Mouse (Mus musculus) liver, adult 2 months (tissue): Measurements from ENCODE around the gene Nop14. TPM values are rescaled to one million over a fixed set of nuclear protein-coding genes. Genes with fewer than 3 reads are reported as not detected.

Experiments used
- DNase-seq: peaks from one replicate; pipeline ENCODE4 v3.0.0-alpha.2; 2011; ENCODE audit warnings: low read depth, low spot score; ENCODE audit errors: extremely low read depth
- H3K27ac ChIP-seq: fragments of 200-500 bp; replicated peaks from 2 replicates; pipeline ENCODE4 v1.5.1; 2012; ENCODE audit warnings: low read depth, mild to moderate bottlenecking, control low read depth, inconsistent platforms, low read length; ENCODE audit not compliant: insufficient read depth
- H3K27me3 ChIP-seq: fragments of 200-500 bp; 2 replicates; pipeline ENCODE4 v1.6.1; 2012; ENCODE audit warnings: mild to moderate bottlenecking, moderate library complexity, low read length, inconsistent platforms; ENCODE audit not compliant: control insufficient read depth, insufficient read depth
- H3K36me3 ChIP-seq: fragments of 200-500 bp; 2 replicates; pipeline ENCODE4 v1.6.1; 2012; ENCODE audit warnings: low read length, inconsistent platforms; ENCODE audit not compliant: control insufficient read depth, insufficient read depth
- H3K4me1 ChIP-seq: fragments of 200-500 bp; 2 replicates; pipeline ENCODE4 v1.6.1; 2011; ENCODE audit warnings: low read length; ENCODE audit not compliant: control insufficient read depth, insufficient read depth
- H3K4me3 ChIP-seq: fragments of 200-500 bp; 2 replicates; pipeline ENCODE4 v1.5.1; 2011; ENCODE audit warnings: low read depth, mild to moderate bottlenecking, control low read depth, low read length, moderate library complexity; ENCODE audit not compliant: insufficient read depth
- H3K79me2 ChIP-seq: fragments of 200-500 bp; 2 replicates; pipeline ENCODE4 v1.6.1; 2012; ENCODE audit warnings: inconsistent platforms, mild to moderate bottlenecking, low read length, moderate library complexity; ENCODE audit not compliant: control insufficient read depth, insufficient read depth
- H3K9ac ChIP-seq: fragments of 200-500 bp; 2 replicates; pipeline ENCODE4 v1.6.1; 2012; ENCODE audit warnings: low read depth, mild to moderate bottlenecking, control low read depth, inconsistent platforms, low read length
- CTCF ChIP-seq: fragments of 200-500 bp; IDR thresholded peaks from 2 replicates; pipeline ENCODE4 v1.5.1; 2011; ENCODE audit warnings: low read depth, low read length, control low read depth
- POLR2A ChIP-seq: fragments of 200-500 bp; IDR thresholded peaks from 2 replicates; pipeline ENCODE4 v1.6.1; 2011; ENCODE audit warnings: low read length, control low read depth; ENCODE audit not compliant: insufficient read depth; ENCODE audit errors: extremely low read depth
- WGBS: fragments of 180-500 bp; shearing (Covaris S2); methylation state at CpG from one replicate; pipeline ENCODE4 v1.1.7; 2018; 5-methylcytosine and 5-hydroxymethylcytosine counted together
- polyA plus RNA-seq: library from polyadenylated mRNA; depleted of rRNA; stranded (reverse); fragments of >200 nt; gene quantifications from 2 replicates; pipeline ENCODE4 v1.2.3, GENCODE M21; 2012
- total RNA-seq: library from RNA; depleted of rRNA; stranded (reverse); fragments of >200 nt; gene quantifications from 2 replicates; pipeline ENCODE4 v1.2.3, GENCODE M21; 2014

Nop14 gene
- total and polyA plus RNA-seq, 2 experiments, result 5.8 to 12.5 TPM

- H3K9ac ChIP-seq, result no peak overlapping the region
- H3K4me3 ChIP-seq, result no peak overlapping the region
- 85% methylated on average over 9 of the region's 9 CpGs for WGBS
- no peaks in the 10 kb centered on the region for H3K27me3 ChIP-seq
- peaks cover 56% of the 10 kb centered on the region for H3K36me3 ChIP-seq
- TF ChIP-seq POLR2A, result no peak
- no peak for TF ChIP-seq CTCF
- H3K27ac ChIP-seq, result no peak overlapping the region
- peaks cover 3% of the 10 kb centered on the region; the same call in 1 of the 2 replicates for H3K79me2 ChIP-seq
- peaks cover 5% of the 10 kb centered on the region for H3K4me1 ChIP-seq
- no peak for DNase-seq
Measured at GRCm38 (mm10) chr5:34654881-34655280, 5.1 kb downstream of the Nop14 start.

GRCm38 (mm10) chr5:34652961-34653360 is 7.0 kb downstream of the Nop14 start:
- 76% methylated on average over 5 of the region's 5 CpGs for WGBS
- H3K4me3 ChIP-seq, result no peak overlapping the region
- no peaks in the 10 kb centered on the region for H3K27me3 ChIP-seq
- H3K79me2 ChIP-seq, result no peaks in the 10 kb centered on the region
- no peaks in the 10 kb centered on the region for H3K4me1 ChIP-seq
- DNase-seq, result no peak
- no peak overlapping the region for H3K27ac ChIP-seq
- TF ChIP-seq CTCF (no peak), POLR2A (no peak)
- H3K36me3 ChIP-seq, result peaks cover 71% of the 10 kb centered on the region
- no peak overlapping the region for H3K9ac ChIP-seq

- Histone ChIP-seq H3K27me3 (no peaks in the 10 kb centered on the region), H3K36me3 (peaks cover 77% of the 10 kb centered on the region), H3K27ac (no peak overlapping the region), H3K9ac (no peak overlapping the region), H3K4me1 (no peaks in the 10 kb centered on the region), H3K79me2 (no peaks in the 10 kb centered on the region), H3K4me3 (no peak overlapping the region)
- peak; percentile 20 for DNase-seq
- TF ChIP-seq POLR2A (no peak), CTCF (peak; percentile 65)
- WGBS, result 51% methylated on average over 4 of the region's 4 CpGs
Measured at GRCm38 (mm10) chr5:34647581-34647980, 12.4 kb downstream of the Nop14 start.

GRCm38 (mm10) chr5:34642932-34643331 is 17.0 kb downstream of the Nop14 start:
- Histone ChIP-seq H3K79me2 (no peaks in the 10 kb centered on the region), H3K27me3 (no peaks in the 10 kb centered on the region), H3K27ac (no peak overlapping the region), H3K36me3 (peaks cover 53% of the 10 kb centered on the region), H3K4me1 (peaks cover 2% of the 10 kb centered on the region; the same call in 1 of the 2 replicates), H3K9ac (no peak overlapping the region), H3K4me3 (no peak overlapping the region)
- DNase-seq, result no peak
- TF ChIP-seq POLR2A (no peak), CTCF (no peak; the same call in none of the 2 replicates)
- WGBS, result 86% methylated on average over 5 of the region's 5 CpGs

GRCm38 (mm10) chr5:34641991-34642390 is 18.0 kb downstream of the Nop14 start:
- Histone ChIP-seq H3K36me3 (peaks cover 47% of the 10 kb centered on the region), H3K27me3 (no peaks in the 10 kb centered on the region), H3K79me2 (no peaks in the 10 kb centered on the region), H3K9ac (no peak overlapping the region), H3K4me3 (no peak overlapping the region), H3K4me1 (peaks cover 5% of the 10 kb centered on the region), H3K27ac (no peak overlapping the region)
- DNase-seq, result no peak
- WGBS, result 74% methylated on average over 3 of the region's 3 CpGs
- TF ChIP-seq POLR2A, result no peak

- H3K27ac ChIP-seq, result no peak overlapping the region
- peak; percentile 62 for DNase-seq
- H3K27me3 ChIP-seq, result no peaks in the 10 kb centered on the region
- no peak for TF ChIP-seq CTCF
- no peak for TF ChIP-seq POLR2A
- H3K36me3 ChIP-seq, result peaks cover 14% of the 10 kb centered on the region
- H3K4me1 ChIP-seq, result peaks cover 5% of the 10 kb centered on the region
- H3K4me3 ChIP-seq, result no peak overlapping the region
- WGBS, result 26% methylated on average over 7 of the region's 7 CpGs
- no peak overlapping the region for H3K9ac ChIP-seq
- H3K79me2 ChIP-seq, result no peaks in the 10 kb centered on the region
Measured at GRCm38 (mm10) chr5:34637591-34638156, 22.3 kb downstream of the Nop14 start.
